Mouse (Mus musculus) cortical plate, adult 2 months (tissue): ENCODE measurements around the gene Micu1.

Source experiments
- CTCF ChIP-seq: fragments of 200-500 bp; IDR thresholded peaks from 2 replicates; pipeline ENCODE4 v1.5.1; 2011; ENCODE audit warnings: mild to moderate bottlenecking, control low read depth, low read length; ENCODE audit not compliant: insufficient read depth; ENCODE audit errors: extremely low read depth
- POLR2A ChIP-seq: fragments of 200-500 bp; IDR thresholded peaks from 2 replicates; pipeline ENCODE4 v1.6.1; 2011; ENCODE audit warnings: mild to moderate bottlenecking, low read length, control low read depth; ENCODE audit not compliant: insufficient read depth; ENCODE audit errors: extremely low read depth

DNA sequence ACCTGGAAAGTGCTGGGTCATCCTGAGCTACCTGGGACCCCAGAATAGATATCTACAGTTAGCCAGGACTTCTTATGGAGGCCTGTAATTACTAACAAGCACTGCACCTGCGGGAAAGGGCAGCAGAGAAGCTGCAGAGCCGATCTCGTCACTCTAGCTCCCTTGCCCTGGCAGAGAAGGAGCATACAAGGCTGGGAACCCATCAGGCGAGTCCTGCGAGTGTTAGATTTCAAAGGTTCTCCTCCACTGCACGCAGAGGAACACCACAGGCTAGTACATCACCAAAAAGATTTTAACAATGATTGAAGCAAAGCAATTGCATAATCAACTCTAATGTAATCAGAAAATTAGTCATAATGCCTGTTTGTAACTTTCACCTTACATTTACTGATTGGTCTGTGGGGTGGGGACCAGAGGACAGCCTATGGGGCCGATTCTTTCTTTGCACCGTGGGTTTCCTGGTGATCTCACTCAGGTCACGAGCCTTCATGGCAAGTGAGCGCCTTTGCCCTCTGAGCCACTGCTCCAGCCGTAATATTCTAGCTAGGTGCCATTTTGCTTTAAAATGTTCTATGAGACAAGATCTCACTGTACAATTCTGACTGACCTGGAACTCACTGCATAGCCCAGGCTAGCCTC is 88.1 kb downstream of the Micu1 start:
- TF ChIP-seq CTCF, result no peak
- no peak for TF ChIP-seq POLR2A
